Mouse (Mus musculus) hindbrain, embryonic 11.5 days (tissue): ENCODE data around the gene Prrt2. TPM values are rescaled to one million over a fixed set of nuclear protein-coding genes. Genes with fewer than 3 reads are reported as not detected.

Source experiments
- ATAC-seq: fragments of 200-750 bp; cut with Nextera tagmentation; 2 replicates; pipeline ENCODE4 v1.8.0; 2017; ENCODE audit warnings: mild to moderate bottlenecking, moderate TSS enrichment, moderate library complexity; ENCODE audit not compliant: low FRiP score
- DNase-seq: peaks from one replicate; pipeline ENCODE4 v3.0.0-alpha.2; 2015; ENCODE audit warnings: low spot score
- H3K27ac ChIP-seq: fragments of 300-500 bp; sonication (generic); 2 replicates; pipeline ENCODE4 v1.5.1; 2014; ENCODE audit warnings: mild to moderate bottlenecking, low read depth, low read length
- H3K27me3 ChIP-seq: fragments of 300-500 bp; sonication (generic); 2 replicates; pipeline ENCODE4 v1.6.1; 2014; ENCODE audit warnings: mild to moderate bottlenecking, low read length, moderate library complexity, mixed read lengths; ENCODE audit not compliant: control insufficient read depth, insufficient read depth
- H3K36me3 ChIP-seq: fragments of 300-500 bp; sonication (generic); 2 replicates; pipeline ENCODE4 v1.6.1; 2014; ENCODE audit warnings: mild to moderate bottlenecking, low read length, moderate library complexity, mixed read lengths; ENCODE audit not compliant: control insufficient read depth, insufficient read depth
- H3K4me1 ChIP-seq: fragments of 300-500 bp; sonication (generic); replicated peaks from 2 replicates; pipeline ENCODE4 v1.6.1; 2014; ENCODE audit warnings: low read length, mixed read lengths; ENCODE audit not compliant: control insufficient read depth, insufficient read depth
- H3K4me2 ChIP-seq: fragments of 300-500 bp; sonication (generic); replicated peaks from 2 replicates; pipeline ENCODE4 v1.6.1; 2014; ENCODE audit warnings: mild to moderate bottlenecking, low read depth, low read length
- H3K4me3 ChIP-seq: fragments of 300-500 bp; sonication (generic); 2 replicates; pipeline ENCODE4 v1.5.1; 2014; ENCODE audit warnings: low read depth, low read length
- H3K9ac ChIP-seq: fragments of 300-500 bp; sonication (generic); 2 replicates; pipeline ENCODE4 v1.6.1; 2014; ENCODE audit warnings: low read depth, low read length
- H3K9me3 ChIP-seq: fragments of 300-500 bp; sonication (generic); 2 replicates; pipeline ENCODE4 v1.6.1; 2016; ENCODE audit warnings: low read length; ENCODE audit not compliant: control insufficient read depth
- WGBS: fragments of 180-500 bp; shearing (Covaris S2); extraction: QIAGEN DNeasy Blood & Tissue Kit; methylation state at CpG from one replicate; pipeline ENCODE4 v1.1.7; 2014; 5-methylcytosine and 5-hydroxymethylcytosine counted together
- polyA plus RNA-seq: library from polyadenylated mRNA; unstranded; fragments of >200 nt; fragmentation: Nextera tagmentation; extraction: Ambion mirVana; gene quantifications from 2 replicates; pipeline ENCODE4 v1.2.1, GENCODE M21; 2014

The Prrt2 gene
- polyA plus RNA-seq, 1 experiment from 2014 or later = 7.7 TPM

GRCm38 (mm10) chr7:127012374-127012773, 8.6 kb downstream of the Prrt2 start:
- DNase-seq (no peak), ATAC-seq (no peak)
- Histone ChIP-seq H3K9me3 (no peaks in the 10 kb centered on the region), H3K27me3 (no peaks in the 10 kb centered on the region), H3K4me2 (no peak overlapping the region), H3K4me1 (peaks cover 7% of the 10 kb centered on the region), H3K4me3 (no peak overlapping the region), H3K9ac (no peak overlapping the region), H3K27ac (no peak overlapping the region), H3K36me3 (0 out of 2 replicates have a peak, but pooled peaks cover 4% of the 10 kb centered on the region)
- WGBS = 92% methylated on average over 6 of the region's 6 CpGs

- H3K4me2 ChIP-seq = no peak overlapping the region
- H3K4me3 ChIP-seq = no peak overlapping the region
- H3K4me1 ChIP-seq = peaks cover 7% of the 10 kb centered on the region
- 72% methylated on average over 2 of the region's 2 CpGs for WGBS
- no peaks in the 10 kb centered on the region for H3K27me3 ChIP-seq
- H3K9me3 ChIP-seq = no peaks in the 10 kb centered on the region
- H3K27ac ChIP-seq = no peak overlapping the region
- 0 out of 2 replicates have a peak, but pooled peaks cover 4% of the 10 kb centered on the region for H3K36me3 ChIP-seq
- ATAC-seq (no peak), DNase-seq (no peak)
- H3K9ac ChIP-seq = no peak overlapping the region
Observed at GRCm38 (mm10) chr7:127011717-127012116, 9.3 kb downstream of the Prrt2 start.

- no peak overlapping the region for H3K4me3 ChIP-seq
- 0 out of 2 replicates have a peak, but pooled peaks cover 4% of the 10 kb centered on the region for H3K36me3 ChIP-seq
- WGBS = 91% methylated on average over 2 of the region's 2 CpGs
- ATAC-seq (no peak), DNase-seq (no peak)
- H3K4me1 ChIP-seq = peaks cover 6% of the 10 kb centered on the region
- no peak overlapping the region for H3K27ac ChIP-seq
- no peaks in the 10 kb centered on the region for H3K9me3 ChIP-seq
- no peaks in the 10 kb centered on the region for H3K27me3 ChIP-seq
- H3K4me2 ChIP-seq = no peak overlapping the region
- no peak overlapping the region for H3K9ac ChIP-seq
Observed at GRCm38 (mm10) chr7:127011051-127011450, 10.0 kb downstream of the Prrt2 start.

- Histone ChIP-seq H3K4me1 (no peaks in the 10 kb centered on the region), H3K9ac (no peak overlapping the region), H3K9me3 (no peaks in the 10 kb centered on the region), H3K36me3 (0 out of 2 replicates have a peak, but pooled peaks cover 4% of the 10 kb centered on the region), H3K27me3 (no peaks in the 10 kb centered on the region), H3K4me3 (no peak overlapping the region), H3K4me2 (no peak overlapping the region), H3K27ac (0 out of 2 replicates have a peak overlapping the region, but pooled peaks have one; percentile 67)
- DNase-seq (no peak), ATAC-seq (no peak)
- 87% methylated on average over 17 of the region's 17 CpGs for WGBS
Observed at GRCm38 (mm10) chr7:127009307-127010085, 11.5 kb downstream of the Prrt2 start.

- Histone ChIP-seq H3K4me1 (no peaks in the 10 kb centered on the region), H3K9ac (no peak overlapping the region), H3K9me3 (no peaks in the 10 kb centered on the region), H3K4me2 (no peak overlapping the region), H3K36me3 (0 out of 2 replicates have a peak, but pooled peaks cover 2% of the 10 kb centered on the region), H3K4me3 (no peak overlapping the region), H3K27me3 (no peaks in the 10 kb centered on the region), H3K27ac (peak overlapping the region; percentile 67)
- DNase-seq = no peak
- 70% methylated on average over 9 of the region's 9 CpGs for WGBS
- ATAC-seq = peak; percentile 56; the same call in 1 of the 2 replicates
Observed at GRCm38 (mm10) chr7:127008239-127009019, 12.6 kb downstream of the Prrt2 start.

GRCm38 (mm10) chr7:127007313-127008024, 13.5 kb downstream of the Prrt2 start:
- DNase-seq (no peak), ATAC-seq (no peak)
- Histone ChIP-seq H3K36me3 (no peaks in the 10 kb centered on the region), H3K9me3 (no peaks in the 10 kb centered on the region), H3K4me2 (no peak overlapping the region), H3K9ac (no peak overlapping the region), H3K27ac (no peak overlapping the region), H3K4me3 (no peak overlapping the region), H3K4me1 (no peaks in the 10 kb centered on the region), H3K27me3 (no peaks in the 10 kb centered on the region)
- 83% methylated on average over 6 of the region's 6 CpGs for WGBS

GRCm38 (mm10) chr7:127004122-127004875, 16.7 kb downstream of the Prrt2 start:
- H3K4me3 ChIP-seq = no peak overlapping the region
- H3K9me3 ChIP-seq = no peaks in the 10 kb centered on the region
- no peaks in the 10 kb centered on the region for H3K36me3 ChIP-seq
- no peaks in the 10 kb centered on the region for H3K4me1 ChIP-seq
- DNase-seq = no peak
- 85% methylated on average over 4 of the region's 4 CpGs for WGBS
- no peak for ATAC-seq
- no peak overlapping the region for H3K27ac ChIP-seq
- H3K9ac ChIP-seq = no peak overlapping the region
- H3K27me3 ChIP-seq = no peaks in the 10 kb centered on the region
- no peak overlapping the region for H3K4me2 ChIP-seq

GRCm38 (mm10) chr7:127003620-127004019, 17.4 kb downstream of the Prrt2 start:
- no peak overlapping the region for H3K4me3 ChIP-seq
- WGBS = 95% methylated on average over 5 of the region's 5 CpGs
- H3K4me2 ChIP-seq = no peak overlapping the region
- ATAC-seq (no peak), DNase-seq (no peak)
- no peak overlapping the region for H3K27ac ChIP-seq
- H3K36me3 ChIP-seq = no peaks in the 10 kb centered on the region
- H3K4me1 ChIP-seq = no peaks in the 10 kb centered on the region
- no peaks in the 10 kb centered on the region for H3K27me3 ChIP-seq
- H3K9me3 ChIP-seq = no peaks in the 10 kb centered on the region
- H3K9ac ChIP-seq = no peak overlapping the region
